8 mouse cellular contexts compared by ENCODE assay signal in the genomic region with DNA sequence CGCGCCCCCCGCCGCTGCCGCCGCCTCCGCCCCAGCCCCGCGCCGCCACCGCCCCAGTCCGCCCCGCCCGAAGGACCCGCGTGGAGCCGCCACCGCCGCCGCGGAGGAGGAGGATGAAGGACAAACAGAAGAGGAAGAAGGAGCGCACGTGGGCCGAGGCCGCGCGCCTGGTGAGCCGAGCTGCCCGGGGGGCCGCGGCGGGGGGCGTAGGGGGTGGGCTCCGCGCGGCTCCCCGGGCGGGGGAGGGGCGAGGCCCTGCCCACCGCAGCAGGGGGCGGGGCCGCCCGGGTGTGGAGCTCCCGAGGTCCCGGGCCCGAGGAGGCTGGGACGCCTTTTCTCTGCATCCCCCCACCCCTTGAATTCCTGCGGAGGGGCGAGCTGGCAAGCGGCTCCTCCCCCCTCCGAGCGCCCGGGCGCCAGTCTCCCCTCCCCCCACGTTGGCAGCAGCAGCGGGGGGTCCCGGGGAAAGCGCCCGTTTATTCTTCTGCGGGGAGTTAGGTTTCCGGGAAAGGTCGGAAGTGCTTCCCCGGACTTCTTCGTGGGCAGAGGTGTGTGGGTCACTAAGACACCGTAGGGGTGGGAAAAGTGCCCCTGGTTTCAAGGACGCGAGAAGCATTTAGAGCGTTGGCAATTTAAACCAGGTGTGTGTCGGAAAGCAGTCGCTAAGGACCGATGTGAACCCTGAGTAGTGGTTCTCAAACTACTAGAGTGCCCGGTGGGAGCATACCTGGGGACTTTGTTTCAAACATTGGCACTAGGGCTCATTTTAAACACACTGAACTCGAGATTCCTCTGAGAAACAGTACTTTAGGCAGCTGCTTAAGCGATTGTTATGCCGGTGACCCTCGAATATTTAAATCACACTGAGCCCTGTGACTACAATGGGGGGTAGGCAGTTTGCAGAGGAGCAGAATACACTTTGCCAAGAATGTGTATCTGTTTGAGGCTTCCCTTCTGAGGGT. TPM values are rescaled to one million over a fixed set of nuclear protein-coding genes. Genes with fewer than 3 reads are reported as not detected.
A peak's percentile ranks its signal among the peaks of the same experiment; 100 is the strongest.
DNase-seq lines count a peak whose midpoint lies in the region; ATAC-seq and TF ChIP-seq lines count a peak whose summit lies in the region.

No protein-coding gene starts in this region.

- peaks cover 22% of the 10 kb centered on the region; the same call in 1 of the 2 replicates for H3K79me2 ChIP-seq in liver, adult 2 months (ENCODE audit: control insufficient read depth, insufficient read depth, low read length)

- H3K9ac ChIP-seq in intestine, embryonic 14.5 days (ENCODE audit: low read length): peak overlapping the region; percentile 98
- H3K9ac ChIP-seq in liver, adult 2 months (ENCODE audit: low read depth, low read length): peak overlapping the region; percentile 89
- peak overlapping the region; percentile 98 for H3K9ac ChIP-seq in midbrain, postnatal 0 days (replicated peaks; ENCODE audit: low read length, poor library complexity, severe bottlenecking)

- intact Hi-C loops in gastrocnemius, postnatal 36 days (cut with DNase I): loop anchor here (5.0 kb wide), 1 partner anchor 54 kb away; a partner anchor contains a TSS

- peaks cover 8% of the 10 kb centered on the region for H3K36me3 ChIP-seq in intestine, embryonic 14.5 days (ENCODE audit: control insufficient read depth, insufficient read depth, low read length)
- H3K36me3 ChIP-seq in liver, adult 2 months (ENCODE audit: control insufficient read depth, insufficient read depth, low read length): no peaks in the 10 kb centered on the region
- H3K36me3 ChIP-seq in midbrain, postnatal 0 days (ENCODE audit: insufficient read depth, low read length): no peaks in the 10 kb centered on the region
- H3K36me3 ChIP-seq in splenic B cell, adult 2 months (ENCODE audit: control insufficient read depth, insufficient read depth, low read length, poor library complexity, severe bottlenecking): no peaks in the 10 kb centered on the region

- H3K4me3 ChIP-seq in intestine, embryonic 14.5 days (ENCODE audit: low read depth, low read length): peak overlapping the region; percentile 84
- peak overlapping the region; percentile 97 for H3K4me3 ChIP-seq in liver, adult 2 months (ENCODE audit: insufficient read depth, low read depth, low read length)
- peak overlapping the region; percentile 94 for H3K4me3 ChIP-seq in midbrain, postnatal 0 days (ENCODE audit: low read depth, low read length)

- no peak for TF ChIP-seq CTCF in liver, adult 2 months (IDR thresholded peaks at IDR 0.05; ENCODE audit: low read depth, low read length)
- no peak for TF ChIP-seq CTCF in midbrain, postnatal 0 days (IDR thresholded peaks at IDR 0.05)

- H3K27me3 ChIP-seq in intestine, embryonic 14.5 days (replicated peaks; ENCODE audit: control insufficient read depth, insufficient read depth, low read length): no peaks in the 10 kb centered on the region
- no peaks in the 10 kb centered on the region for H3K27me3 ChIP-seq in liver, adult 2 months (ENCODE audit: control insufficient read depth, insufficient read depth, low read length)
- no peaks in the 10 kb centered on the region for H3K27me3 ChIP-seq in midbrain, postnatal 0 days (ENCODE audit: insufficient read depth, low read length)
- H3K27me3 ChIP-seq in splenic B cell, adult 2 months (ENCODE audit: control insufficient read depth, insufficient read depth, low read length, poor library complexity, severe bottlenecking): no peaks in the 10 kb centered on the region

- H3K4me1 ChIP-seq in intestine, embryonic 14.5 days (replicated peaks; ENCODE audit: control insufficient read depth, insufficient read depth, low read length): peaks cover 36% of the 10 kb centered on the region
- peaks cover 6% of the 10 kb centered on the region for H3K4me1 ChIP-seq in liver, adult 2 months (ENCODE audit: control insufficient read depth, insufficient read depth, low read length)
- H3K4me1 ChIP-seq in midbrain, postnatal 0 days (ENCODE audit: insufficient read depth, low read length): peaks cover 21% of the 10 kb centered on the region; the same call in 1 of the 2 replicates

- no peak for TF ChIP-seq POLR2A in liver, adult 2 months (IDR thresholded peaks at IDR 0.05; ENCODE audit: extremely low read depth, insufficient read depth, low read length)

- ATAC-seq in intestine, embryonic 14.5 days (replicated peaks; ENCODE audit: low FRiP score, low TSS enrichment, low read depth): peak; percentile 44
- ATAC-seq in midbrain, postnatal 0 days (ENCODE audit: low FRiP score): peak; percentile 9; the same call in 1 of the 2 replicates

- H3K9me3 ChIP-seq in intestine, embryonic 14.5 days (ENCODE audit: control insufficient read depth, low read length): no peaks in the 10 kb centered on the region
- no peaks in the 10 kb centered on the region for H3K9me3 ChIP-seq in midbrain, postnatal 0 days (ENCODE audit: low read length)

- under 1% methylated on average over 38 of the region's 76 CpGs for WGBS in intestine, embryonic 14.5 days
- 2% methylated on average over 62 of the region's 76 CpGs for WGBS in liver, adult 2 months
- WGBS in midbrain, postnatal 0 days: under 1% methylated on average over 35 of the region's 76 CpGs

- DNase-seq in frontal cortex, postnatal 10 days (ENCODE audit: low spot score in 2 of 2): peak; percentile 52 to 64
- DNase-seq in frontal cortex, postnatal 36 days (ENCODE audit: low spot score in 2 of 2): no peak
- DNase-seq in cerebellum, postnatal 14 days: peak; percentile 72 to 78
- DNase-seq in gastrocnemius, postnatal 36 days: peak; percentile 20 to 45
- DNase-seq in intestine, embryonic 14.5 days (ENCODE audit: low spot score): peak; percentile 80
- DNase-seq in liver, adult 2 months (ENCODE audit: extremely low read depth, low read depth, low spot score): no peak
- peak; percentile 60 for DNase-seq in midbrain, postnatal 0 days (ENCODE audit: low spot score)
- DNase-seq in splenic B cell, adult 2 months (ENCODE audit: low read depth, low spot score): peak; percentile 46

- H3K4me2 ChIP-seq in intestine, embryonic 14.5 days (ENCODE audit: low read length): peak overlapping the region; percentile 85
- H3K4me2 ChIP-seq in midbrain, postnatal 0 days (ENCODE audit: low read depth, low read length, poor library complexity, severe bottlenecking): peak overlapping the region; percentile 71

- H3K27ac ChIP-seq in intestine, embryonic 14.5 days (ENCODE audit: low read depth): peak overlapping the region; percentile 99
- H3K27ac ChIP-seq in liver, adult 2 months (replicated peaks; ENCODE audit: insufficient read depth, low read depth, low read length): peak overlapping the region; percentile 98
- H3K27ac ChIP-seq in midbrain, postnatal 0 days (ENCODE audit: low read depth, low read length): peak overlapping the region; percentile 97

RNA-seq across cellular contexts. Expression of a gene that starts 0.9 kb away (rescaled TPM):
- 10 to 100 TPM in 1 of 2 experiments, 1 to 10 TPM in 1; 7.2 to 10.8 TPM for total RNA-seq in gastrocnemius, postnatal 36 days (2021)
- 15.6 and 17.0 TPM in 2 replicates for polyA plus RNA-seq in intestine, embryonic 14.5 days (2014; fragmentation: Nextera tagmentation; extraction: Ambion mirVana)
- total RNA-seq in liver, adult 2 months (2014; rRNA removed): 6.2 and 8.9 TPM in 2 replicates
- 3.3 and 4.7 TPM in 2 replicates for polyA plus RNA-seq in liver, adult 2 months (2012; rRNA removed)
- total RNA-seq in midbrain, postnatal 0 days (2014; rRNA removed): 29.0 and 32.9 TPM in 2 replicates
- 10.7 and 13.4 TPM in 2 replicates for polyA plus RNA-seq in midbrain, postnatal 0 days (2015; fragmentation: Nextera tagmentation; extraction: Ambion mirVana)

RNA-seq across cellular contexts. Expression of a gene that starts 55.3 kb away (rescaled TPM):
- 1 to 10 TPM; 2.8 to 3.5 TPM for total RNA-seq in gastrocnemius, postnatal 36 days (2021)
- polyA plus RNA-seq in intestine, embryonic 14.5 days (2014; fragmentation: Nextera tagmentation; extraction: Ambion mirVana): 5.5 and 6.6 TPM in 2 replicates
- total RNA-seq in liver, adult 2 months (2014; rRNA removed): 5.4 and 5.6 TPM in 2 replicates
- 2.8 and 2.9 TPM in 2 replicates for polyA plus RNA-seq in liver, adult 2 months (2012; rRNA removed)
- 49.5 and 57.3 TPM in 2 replicates for total RNA-seq in midbrain, postnatal 0 days (2014; rRNA removed)
- polyA plus RNA-seq in midbrain, postnatal 0 days (2015; fragmentation: Nextera tagmentation; extraction: Ambion mirVana): 19.9 and 20.6 TPM in 2 replicates

Comparison
In these comparisons a context has a peak if more than half of its experiments do, and no peak if none do; other contexts are left out.
1. DNase-seq: peak in frontal cortex, postnatal 10 days (2 of 2), cerebellum, postnatal 14 days (2 of 2), gastrocnemius, postnatal 36 days (2 of 2), intestine, embryonic 14.5 days (single experiment), midbrain, postnatal 0 days (single experiment) and splenic B cell, adult 2 months (single experiment); none in frontal cortex, postnatal 36 days (0 of 2) and liver, adult 2 months (single experiment).
2. Peak in every context shown above with its lines, with median percentiles within 50 percentile points of each other: H3K27ac ChIP-seq, H3K4me3 ChIP-seq and H3K9ac ChIP-seq.